Mouse (Mus musculus) macrophage (primary cell): ENCODE measurements around the gene Nlgn1. TPM values are rescaled to one million over a fixed set of nuclear protein-coding genes. Genes with fewer than 3 reads are reported as not detected.

Experiments used
- H3K27ac ChIP-seq: fragments of 350-480 bp; formaldehyde crosslinking; 2 replicates; pipeline ENCODE4 v1.9.0; 2021
- H3K36me3 ChIP-seq: fragments of 350-480 bp; formaldehyde crosslinking; 2 replicates; pipeline ENCODE4 v1.9.0; 2021; ENCODE audit errors: inconsistent target
- H3K4me3 ChIP-seq: fragments of 350-480 bp; formaldehyde crosslinking; 2 replicates; pipeline ENCODE4 v1.9.0; 2021; ENCODE audit errors: inconsistent target
- H3K79me2 ChIP-seq: fragments of 350-480 bp; formaldehyde crosslinking; 2 replicates; pipeline ENCODE4 v1.9.0; 2021; ENCODE audit errors: inconsistent target
- WGBS: methylation state at CpG from one replicate; pipeline ENCODE4 v1.1.7; 2026; ENCODE audit warnings: inconsistent platforms; ENCODE audit not compliant: missing documents; 5-methylcytosine and 5-hydroxymethylcytosine counted together
- polyA plus RNA-seq: library from polyadenylated mRNA; stranded (reverse); fragments of 250-400 nt; gene quantifications from 3 replicates; pipeline ENCODE4 v1.2.4, GENCODE M21; 2018; ENCODE audit warnings: inconsistent platforms

Nlgn1 gene
- polyA plus RNA-seq, 1 experiment from 2014 or later, result not detected

- Histone ChIP-seq H3K4me3 (no peak overlapping the region), H3K79me2 (no peaks in the 10 kb centered on the region), H3K27ac (no peak overlapping the region), H3K36me3 (no peaks in the 10 kb centered on the region)
- WGBS, result 68% methylated on average over 4 of the region's 4 CpGs
Observed at GRCm38 (mm10) chr3:26050769-26051168, 281.5 kb downstream of the Nlgn1 start.

GRCm38 (mm10) chr3:26042966-26043365, 289.3 kb downstream of the Nlgn1 start:
- Histone ChIP-seq H3K36me3 (no peaks in the 10 kb centered on the region), H3K4me3 (no peak overlapping the region), H3K27ac (no peak overlapping the region), H3K79me2 (no peaks in the 10 kb centered on the region)
- WGBS, result 73% methylated on average over 2 of the region's 2 CpGs

- WGBS, result 77% methylated on average over 2 of the region's 2 CpGs
- Histone ChIP-seq H3K36me3 (no peaks in the 10 kb centered on the region), H3K27ac (no peak overlapping the region), H3K4me3 (no peak overlapping the region), H3K79me2 (no peaks in the 10 kb centered on the region)
Observed at GRCm38 (mm10) chr3:26039696-26040095, 292.6 kb downstream of the Nlgn1 start.

- WGBS, result 85% methylated on average over 2 of the region's 2 CpGs
- no peaks in the 10 kb centered on the region for H3K36me3 ChIP-seq
- H3K4me3 ChIP-seq, result no peak overlapping the region
- H3K27ac ChIP-seq, result no peak overlapping the region
- H3K79me2 ChIP-seq, result no peaks in the 10 kb centered on the region
Observed at GRCm38 (mm10) chr3:26026025-26026424, 306.2 kb downstream of the Nlgn1 start.

GRCm38 (mm10) chr3:26023217-26023616, 309.0 kb downstream of the Nlgn1 start:
- Histone ChIP-seq H3K27ac (no peak overlapping the region), H3K36me3 (no peaks in the 10 kb centered on the region), H3K79me2 (no peaks in the 10 kb centered on the region), H3K4me3 (no peak overlapping the region)
- WGBS, result 71% methylated on average over 5 of the region's 5 CpGs

- Histone ChIP-seq H3K4me3 (no peak overlapping the region), H3K27ac (no peak overlapping the region), H3K79me2 (no peaks in the 10 kb centered on the region), H3K36me3 (no peaks in the 10 kb centered on the region)
- 78% methylated on average over 6 of the region's 6 CpGs for WGBS
Observed at GRCm38 (mm10) chr3:26021632-26022184, 310.6 kb downstream of the Nlgn1 start.

GRCm38 (mm10) chr3:26011310-26012078, 320.8 kb downstream of the Nlgn1 start:
- H3K4me3 ChIP-seq, result no peak overlapping the region
- H3K27ac ChIP-seq, result no peak overlapping the region
- 86% methylated on average over 4 of the region's 4 CpGs for WGBS
- H3K79me2 ChIP-seq, result no peaks in the 10 kb centered on the region
- H3K36me3 ChIP-seq, result no peaks in the 10 kb centered on the region

GRCm38 (mm10) chr3:26002863-26003608, 329.2 kb downstream of the Nlgn1 start:
- H3K36me3 ChIP-seq, result no peaks in the 10 kb centered on the region
- H3K79me2 ChIP-seq, result no peaks in the 10 kb centered on the region
- no peak overlapping the region for H3K4me3 ChIP-seq
- H3K27ac ChIP-seq, result no peak overlapping the region
- 72% methylated on average over 7 of the region's 7 CpGs for whole genome bisulfite sequencing

- H3K4me3 ChIP-seq, result no peak overlapping the region
- no peaks in the 10 kb centered on the region for H3K36me3 ChIP-seq
- no peak overlapping the region for H3K27ac ChIP-seq
- 44% methylated on average over 2 of the region's 2 CpGs for WGBS
- no peaks in the 10 kb centered on the region for H3K79me2 ChIP-seq
Observed at GRCm38 (mm10) chr3:26002367-26002766, 329.9 kb downstream of the Nlgn1 start.

- WGBS, result 82% methylated on average over 2 of the region's 2 CpGs
- no peaks in the 10 kb centered on the region for H3K36me3 ChIP-seq
- no peaks in the 10 kb centered on the region for H3K79me2 ChIP-seq
- H3K27ac ChIP-seq, result no peak overlapping the region
- H3K4me3 ChIP-seq, result no peak overlapping the region
Observed at GRCm38 (mm10) chr3:25967546-25967945, 364.7 kb downstream of the Nlgn1 start.

GRCm38 (mm10) chr3:25964237-25964636, 368.0 kb downstream of the Nlgn1 start:
- Histone ChIP-seq H3K79me2 (no peaks in the 10 kb centered on the region), H3K27ac (no peak overlapping the region), H3K36me3 (no peaks in the 10 kb centered on the region), H3K4me3 (no peak overlapping the region)
- 94% methylated on average over 3 of the region's 3 CpGs for WGBS

- 79% methylated on average over 2 of the region's 2 CpGs for WGBS
- H3K79me2 ChIP-seq, result no peaks in the 10 kb centered on the region
- no peak overlapping the region for H3K27ac ChIP-seq
- H3K36me3 ChIP-seq, result no peaks in the 10 kb centered on the region
- no peak overlapping the region for H3K4me3 ChIP-seq
Observed at GRCm38 (mm10) chr3:25963568-25963967, 368.7 kb downstream of the Nlgn1 start.

- H3K36me3 ChIP-seq, result no peaks in the 10 kb centered on the region
- H3K79me2 ChIP-seq, result no peaks in the 10 kb centered on the region
- 92% methylated on average over 5 of the region's 5 CpGs for WGBS
- no peak overlapping the region for H3K27ac ChIP-seq
- H3K4me3 ChIP-seq, result no peak overlapping the region
Observed at GRCm38 (mm10) chr3:25916535-25916934, 415.7 kb downstream of the Nlgn1 start.

- Histone ChIP-seq H3K4me3 (no peak overlapping the region), H3K79me2 (no peaks in the 10 kb centered on the region), H3K27ac (no peak overlapping the region), H3K36me3 (no peaks in the 10 kb centered on the region)
- WGBS, result 78% methylated on average over 2 of the region's 2 CpGs
Observed at GRCm38 (mm10) chr3:25914365-25915065, 417.7 kb downstream of the Nlgn1 start.
